Mouse (Mus musculus) spleen, adult 18-20 months (tissue): ENCODE results near the gene Gstt4.
"Not testable (repeated sequence)": the region's sequence is repeated elsewhere in the genome, so short reads cannot be mapped to it uniquely, and the experiment has no call there.

Experiments
- DNase-seq, 2 experiments: peaks; one replicate each; pipeline ENCODE4 v3.0.0; 2022; ENCODE audit warnings: mixed read lengths in 2 of 2

Gene Gstt4

GRCm38 (mm10) chr10:75789081-75789735 lies 33.1 kb downstream of the Gstt4 start:
- no peak for DNase-seq

DNA sequence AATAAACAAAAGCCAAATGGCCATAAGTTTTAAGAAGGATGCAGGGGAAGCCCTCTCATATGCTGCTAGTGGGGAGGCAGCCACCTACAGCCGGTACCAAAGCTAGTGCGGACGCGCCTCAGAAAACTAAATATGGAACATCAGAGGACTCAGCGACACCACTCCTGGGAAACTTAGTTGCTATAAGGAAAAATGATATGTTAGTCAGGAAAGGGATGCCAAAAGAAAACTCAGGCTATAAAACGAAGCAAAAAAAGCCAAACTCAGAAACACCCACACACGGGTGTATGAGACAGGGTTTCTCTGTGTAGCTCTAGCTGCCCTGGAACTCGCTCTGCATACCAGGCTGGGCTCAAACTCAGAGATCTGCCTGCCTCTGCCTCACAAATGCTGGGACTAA lies 34.1 kb downstream of the Gstt4 start:
- no peak for DNase-seq

GRCm38 (mm10) chr10:75785442-75785841 lies 36.9 kb downstream of the Gstt4 start:
- DNase-seq, result no peak

GRCm38 (mm10) chr10:75780769-75781578 lies 41.4 kb downstream of the Gstt4 start, which contains the start of the genes Gm20441 and Gstt3:
Gene Gm20441, minus strand, starts transcription at chr10:75780954.
Gene Gstt3, minus strand, starts transcription at chr10:75781414.
- peak in 1 of 2 experiments; percentile 44 for DNase-seq

DNA sequence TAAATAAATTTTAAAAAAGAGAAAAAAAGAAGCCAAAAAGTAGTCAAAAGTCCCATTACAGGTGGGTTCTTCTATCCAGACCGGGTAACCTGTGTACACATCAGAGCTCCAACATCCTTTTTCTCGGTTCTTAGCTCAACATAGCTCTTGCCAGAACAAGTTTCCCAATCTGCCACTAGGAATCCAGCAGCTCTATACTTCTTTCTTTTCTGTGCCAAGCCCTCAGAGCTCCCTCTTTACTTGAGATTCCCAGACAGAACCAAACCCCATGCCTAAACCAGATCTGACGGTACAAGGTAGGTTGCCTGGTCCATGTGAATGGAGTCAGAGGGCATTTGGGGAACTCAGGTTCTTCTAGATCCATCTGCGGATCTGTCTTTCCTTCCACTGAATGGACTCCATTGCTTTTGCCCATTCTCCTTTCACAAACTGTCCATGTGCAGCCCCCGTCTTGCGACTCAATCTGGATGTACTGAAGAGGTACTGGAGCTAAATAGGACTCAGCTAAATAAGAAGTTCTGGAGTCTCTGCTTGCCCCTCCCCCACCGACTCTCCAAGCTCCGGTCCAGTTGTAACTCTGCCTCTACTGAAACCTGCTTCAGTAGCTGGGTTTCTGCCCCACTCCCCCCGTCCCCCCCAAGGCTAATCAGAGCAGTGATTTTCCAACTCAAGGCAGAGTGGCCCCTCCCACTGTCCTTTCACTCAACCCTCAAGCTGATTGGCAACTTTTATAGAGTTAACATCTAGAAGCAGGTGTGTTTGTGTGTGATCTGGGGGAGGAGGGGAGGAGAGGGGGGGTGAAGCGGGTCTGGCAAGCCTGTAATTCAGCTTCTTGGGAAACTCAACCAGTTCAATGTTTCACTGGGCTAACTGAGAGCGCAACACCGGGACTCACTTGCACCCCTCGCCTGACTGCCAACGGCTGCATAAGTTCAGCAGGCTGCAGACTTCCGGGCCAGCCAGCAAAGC lies 42.9 kb downstream of the Gstt4 start:
- no peak for DNase-seq

- no peak for DNase-seq
These were observed 44.5 kb downstream of the Gstt4 start for GRCm38 (mm10) chr10:75777885-75778284.

DNA sequence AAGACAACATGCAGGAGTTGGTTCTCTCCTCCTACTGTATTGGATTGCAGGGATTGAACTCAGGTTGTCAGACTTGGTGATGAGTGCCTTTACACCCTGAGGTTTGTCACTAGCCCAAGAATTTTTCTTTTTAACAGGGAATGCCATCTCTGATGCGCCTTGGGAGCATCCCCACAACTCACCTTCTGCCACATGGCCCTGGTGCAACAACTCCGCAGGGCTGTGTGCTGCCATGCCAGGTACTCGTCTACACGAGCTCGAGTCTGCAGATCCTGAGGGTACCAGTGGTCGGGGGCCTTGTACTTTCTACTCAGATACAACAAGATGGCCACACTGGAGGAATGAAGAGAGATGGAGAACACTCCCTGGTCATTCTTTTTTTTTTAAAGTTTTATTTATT lies 45.8 kb downstream of the Gstt4 start:
- no peak for DNase-seq

- no peak for DNase-seq
These were observed 47.8 kb downstream of the Gstt4 start for GRCm38 (mm10) chr10:75774587-75774986.

DNA sequence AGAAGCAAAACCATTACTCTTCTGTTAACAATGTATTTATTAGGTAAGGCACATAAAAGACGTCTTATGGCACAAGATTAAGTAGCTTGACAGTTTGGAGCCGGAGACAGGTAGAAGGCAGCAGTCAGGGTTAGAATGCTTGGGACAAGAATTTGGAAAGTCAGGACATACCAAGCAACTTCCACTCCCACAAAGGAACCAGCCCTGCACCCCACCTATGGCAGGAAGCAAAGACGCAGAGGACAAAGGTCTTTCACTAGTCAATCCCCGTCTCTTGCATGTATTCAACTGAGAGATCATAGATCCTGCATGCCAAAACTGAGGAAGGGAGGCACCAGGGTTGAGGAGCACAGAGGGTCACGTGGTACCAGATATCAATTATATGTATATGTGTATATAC lies 48.2 kb downstream of the Gstt4 start:
- no peak for DNase-seq

GRCm38 (mm10) chr10:75772795-75773664 lies 49.3 kb downstream of the Gstt4 start, which contains the start of gene Ddt:
Gene Ddt, minus strand, starts transcription at chr10:75773414.
- peak; percentile 74 to 78 for DNase-seq

DNA sequence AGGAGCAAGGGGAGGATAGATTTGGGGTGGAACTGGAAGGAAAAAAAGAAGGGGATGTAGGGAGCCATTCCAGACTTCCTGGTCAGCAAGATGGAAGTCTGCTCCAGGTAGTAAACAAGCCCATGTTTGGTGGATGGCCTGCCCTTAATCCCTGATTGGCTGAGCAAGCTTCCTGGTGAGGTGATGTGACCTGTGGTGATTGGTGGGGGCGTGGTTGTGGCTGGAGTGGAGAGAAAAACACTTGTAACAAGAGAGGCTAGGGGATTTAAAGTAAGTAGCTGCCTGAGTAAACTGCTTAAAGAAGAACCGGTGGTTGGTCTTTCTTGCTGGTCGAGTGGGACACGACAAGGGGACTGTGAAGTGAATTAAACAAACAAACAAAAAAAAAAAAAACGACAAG lies 54.6 kb downstream of the Gstt4 start:
- DNase-seq, result not testable (repeated sequence)

DNA sequence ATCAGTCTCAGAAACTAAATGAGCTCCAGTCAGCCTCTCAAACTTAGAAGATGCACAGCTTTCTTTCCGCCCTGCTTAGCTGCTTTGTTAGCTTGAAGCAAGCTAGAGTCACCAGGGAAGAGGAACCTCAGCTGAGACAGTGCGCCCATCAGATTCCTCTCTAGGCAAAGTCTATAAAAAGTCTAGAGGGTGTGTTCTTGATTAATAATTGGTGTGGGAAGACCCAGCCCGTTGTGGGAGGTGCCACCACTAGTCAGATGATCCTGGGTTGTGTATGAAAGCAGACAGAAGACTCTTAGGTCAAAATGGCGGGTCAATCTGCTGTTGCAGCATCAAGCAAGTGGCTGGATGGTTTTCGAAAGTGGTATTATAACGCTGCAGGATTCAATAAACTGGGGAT lies 55.5 kb downstream of the Gstt4 start:
- no peak for DNase-seq
